Mouse (Mus musculus) small intestine, adult 2 months (tissue): Measurements from ENCODE around the gene Rapsn.

Experiments
- CTCF ChIP-seq: fragments of 200-500 bp; IDR thresholded peaks from 2 replicates; pipeline ENCODE4 v1.5.1; 2012; ENCODE audit warnings: low read depth, mild to moderate bottlenecking, control low read depth, inconsistent platforms, low read length, moderate library complexity, mixed read lengths; ENCODE audit not compliant: insufficient replicate concordance, insufficient read length; ENCODE audit errors: extremely low read depth
- POLR2A ChIP-seq: fragments of 200-500 bp; IDR thresholded peaks from 2 replicates; pipeline ENCODE4 v1.6.1; 2012; ENCODE audit warnings: low read depth, mild to moderate bottlenecking, control low read depth, inconsistent platforms, low read length, moderate library complexity

- TF ChIP-seq POLR2A (no peak), CTCF (no peak)
These were observed 34.0 kb downstream of the Rapsn start for GRCm38 (mm10) chr2:91069306-91070000.
